Mouse (Mus musculus) NIH3T3 (cell line): ENCODE data around the gene Btg4.

Experiments used
- DNase-seq: peaks from one replicate; pipeline ENCODE4 v3.0.0-alpha.2; 2012; ENCODE audit warnings: low read depth

The Btg4 gene

DNA sequence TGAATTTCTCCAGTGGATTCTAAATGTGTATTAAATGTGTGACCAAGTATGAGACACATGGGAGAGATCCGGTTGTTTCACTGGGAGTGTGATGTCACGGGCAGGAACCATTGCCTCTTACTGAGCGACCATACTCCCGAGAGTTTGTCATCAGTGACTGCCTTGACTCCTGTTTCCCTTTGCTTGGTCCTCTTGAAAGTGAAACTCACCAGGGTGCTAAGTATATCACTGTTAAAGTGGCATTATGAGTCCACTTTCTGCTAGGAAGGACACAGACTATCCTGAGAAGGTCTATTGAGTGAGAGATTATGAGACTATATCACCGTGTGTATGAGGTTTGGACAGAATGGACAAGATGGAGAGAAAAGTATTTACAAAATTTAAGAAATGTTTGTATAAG is 20.9 kb downstream of the Btg4 start:
- no peak for DNase-seq

DNA sequence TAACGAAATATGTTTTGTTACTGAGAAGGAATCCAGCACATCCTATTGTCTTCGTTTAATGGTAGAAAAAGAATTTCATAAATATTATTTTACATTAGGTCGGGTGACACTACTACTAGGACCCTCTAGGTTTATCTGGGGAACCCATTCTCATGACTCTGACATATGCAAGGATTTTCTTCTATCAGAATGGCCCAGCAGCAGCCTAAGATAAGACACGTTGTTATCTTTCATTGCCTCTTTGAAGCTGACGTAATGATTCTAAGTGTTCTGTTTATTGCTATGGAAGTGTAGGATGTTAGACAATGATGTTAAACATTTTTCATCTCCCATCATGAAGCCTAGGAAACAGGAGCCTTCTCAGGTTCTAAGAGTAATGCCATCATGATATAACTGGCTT is 33.0 kb downstream of the Btg4 start:
- no peak for DNase-seq

DNA sequence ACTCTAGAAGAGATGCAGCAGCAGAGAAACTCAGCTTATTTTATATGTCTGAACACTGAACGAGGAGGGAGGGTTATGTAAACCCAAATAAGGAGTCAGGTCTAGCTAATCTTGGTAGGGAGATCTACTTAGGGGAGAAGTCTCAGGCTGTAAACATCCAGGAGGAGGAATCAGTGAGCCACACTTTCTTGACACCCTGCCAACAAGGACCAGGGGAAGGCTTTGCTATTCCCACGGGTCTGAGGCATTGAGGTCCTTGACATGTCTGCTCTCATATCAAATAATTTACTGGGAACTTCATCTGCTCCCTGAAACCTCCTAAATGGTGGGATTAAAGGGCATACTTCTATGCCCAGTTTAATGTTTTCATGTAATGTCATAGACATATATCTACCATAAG is 35.6 kb downstream of the Btg4 start:
- DNase-seq = peak; percentile 24

DNA sequence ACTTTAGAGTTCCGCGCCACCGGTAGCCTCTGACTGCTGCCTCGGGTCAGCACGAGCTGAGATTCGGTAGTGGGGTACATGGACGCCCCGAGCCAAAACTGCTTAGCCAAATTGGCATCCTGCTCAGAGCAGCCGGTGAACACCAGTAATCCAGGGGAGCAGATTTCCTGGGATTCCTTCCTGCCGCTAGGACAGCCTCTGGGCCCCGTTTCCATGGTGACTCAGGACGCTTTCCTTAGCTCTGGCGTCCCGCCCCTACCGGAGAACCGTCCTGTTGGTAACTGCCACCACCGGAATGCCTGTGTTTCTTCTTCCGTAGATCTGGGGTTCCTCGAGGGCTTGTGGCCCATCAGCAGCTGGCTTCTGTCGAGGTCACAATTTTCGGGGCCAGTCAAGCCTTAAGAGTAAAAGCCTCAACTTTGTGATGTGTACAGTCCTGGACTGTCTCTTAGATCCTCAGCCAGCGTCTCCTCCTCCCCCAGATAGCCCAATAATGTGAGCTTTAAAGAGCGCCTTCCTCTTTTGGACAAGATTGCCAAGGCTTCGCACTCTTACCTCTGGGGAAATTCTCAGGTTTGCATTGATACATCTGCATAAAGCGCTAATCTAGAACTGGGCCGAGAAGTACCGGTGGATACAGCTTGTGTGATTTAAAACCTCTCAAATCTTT is 41.2 kb downstream of the Btg4 start, which contains the start of gene 4833427G06Rik:
TSS of gene 4833427G06Rik (minus strand) at position 323 of the 670 bp plus-strand sequence.
- peak; percentile 53 for DNase-seq

DNA sequence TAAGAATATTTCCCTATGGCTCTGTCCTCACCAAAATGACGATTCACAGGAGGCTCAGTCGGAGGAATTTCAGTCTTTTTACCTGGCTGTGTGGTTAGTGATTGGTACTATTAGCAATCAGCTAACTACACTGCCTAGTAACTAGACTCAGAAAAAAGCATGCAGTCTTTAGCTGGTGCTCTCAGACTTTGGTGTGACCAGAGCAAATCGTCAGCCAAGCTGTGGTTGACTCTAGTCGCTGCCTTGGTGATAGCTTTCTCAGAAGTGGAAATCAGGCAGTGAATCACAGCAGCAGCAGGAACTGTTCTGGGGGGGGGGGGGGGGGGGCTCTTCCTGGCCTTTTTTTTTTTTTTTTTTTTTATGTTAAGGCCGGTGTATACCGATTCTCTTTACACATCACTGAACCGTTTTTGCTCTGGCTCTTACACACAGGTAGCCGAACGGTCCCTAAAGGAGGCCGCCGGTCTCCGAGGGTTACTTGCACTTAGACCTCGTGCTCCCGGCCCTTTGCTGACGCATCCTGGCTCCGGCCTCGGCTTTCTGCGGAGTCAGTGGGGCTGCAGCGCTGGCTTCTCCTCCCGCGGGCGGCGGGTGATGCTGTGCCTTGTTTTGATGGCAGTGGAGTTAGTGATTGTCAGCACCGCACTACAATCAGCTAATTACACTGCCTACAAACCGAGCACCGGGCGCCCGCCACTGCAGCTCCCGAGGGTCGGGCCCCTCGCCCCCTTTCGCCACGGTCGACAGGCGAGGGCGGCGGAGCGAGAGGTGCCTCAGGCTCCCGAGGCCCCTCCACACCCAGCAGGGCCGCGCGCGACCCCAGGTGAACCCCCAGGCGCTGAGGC is 42.5 kb downstream of the Btg4 start:
- peak; percentile 80 for DNase-seq

- DNase-seq = peak; percentile 82
These were observed 43.3 kb downstream of the Btg4 start for GRCm38 (mm10) chr9:51103808-51104514.

GRCm38 (mm10) chr9:51105751-51106150 is 45.0 kb downstream of the Btg4 start:
- peak; percentile 37 for DNase-seq

GRCm38 (mm10) chr9:51114767-51115166 is 54.1 kb downstream of the Btg4 start:
- no peak for DNase-seq

GRCm38 (mm10) chr9:51136985-51137384 is 76.3 kb downstream of the Btg4 start:
- peak; percentile 54 for DNase-seq

- DNase-seq = no peak
These were observed 76.7 kb downstream of the Btg4 start for GRCm38 (mm10) chr9:51137432-51137831.

DNA sequence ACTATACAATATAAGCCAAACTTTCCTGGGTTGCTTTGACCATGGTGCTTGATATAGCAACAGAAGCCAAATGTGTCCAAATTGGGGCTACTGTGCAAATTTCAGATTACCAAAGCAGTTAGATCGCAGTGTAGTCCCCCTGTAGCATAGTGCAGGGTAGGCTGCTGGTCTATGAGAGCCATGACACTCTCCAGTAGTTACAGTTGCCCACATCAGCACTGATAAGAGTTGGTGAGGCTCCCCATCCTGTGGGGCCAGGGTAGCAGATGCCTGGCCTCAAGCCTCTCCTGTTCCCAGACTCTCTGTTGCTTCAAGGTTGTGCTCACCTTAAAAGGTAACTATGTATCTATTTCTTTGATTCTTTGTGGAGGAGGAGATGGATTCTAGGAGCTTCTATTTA is 77.1 kb downstream of the Btg4 start:
- no peak for DNase-seq

DNA sequence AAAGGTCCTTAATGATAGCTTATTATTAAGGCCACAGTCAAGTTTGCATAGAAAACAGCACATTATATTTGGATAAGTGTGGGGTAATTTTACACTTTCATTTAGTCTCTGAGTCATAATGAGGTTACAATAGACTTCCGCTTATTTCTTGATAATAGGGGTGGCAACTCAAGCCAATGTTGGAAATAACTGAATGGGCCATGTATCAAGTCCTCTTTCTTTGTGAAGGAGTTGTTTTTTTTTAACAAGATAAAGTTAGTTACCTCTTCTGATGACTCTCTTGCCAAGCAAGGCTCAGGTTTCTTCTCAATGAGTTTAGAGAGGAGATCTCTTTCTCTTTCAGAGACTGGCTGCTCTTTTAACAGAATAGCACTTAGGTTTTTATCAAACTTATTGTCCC is 77.6 kb downstream of the Btg4 start:
- DNase-seq = no peak

GRCm38 (mm10) chr9:51139401-51139800 is 78.7 kb downstream of the Btg4 start:
- peak; percentile 79 for DNase-seq

DNA sequence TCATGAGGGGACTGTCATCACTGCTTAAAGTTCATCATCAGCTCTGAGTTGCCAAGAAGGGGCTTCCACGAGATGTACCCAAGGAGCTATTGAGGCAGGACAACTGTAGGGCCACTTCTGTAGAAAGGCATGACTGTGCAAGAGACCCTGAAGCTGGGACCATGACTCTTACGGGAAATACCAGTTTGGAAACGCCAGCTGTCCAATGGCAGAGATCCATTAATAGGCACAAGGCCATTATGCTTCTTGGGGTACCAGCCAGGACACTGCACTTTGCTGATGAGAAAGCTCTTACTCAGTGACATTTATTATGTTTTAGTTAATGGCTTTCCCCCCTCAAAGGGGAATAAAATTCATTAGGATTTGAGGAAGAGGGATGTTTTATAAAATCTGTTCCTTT is 80.0 kb downstream of the Btg4 start:
- DNase-seq = no peak

DNA sequence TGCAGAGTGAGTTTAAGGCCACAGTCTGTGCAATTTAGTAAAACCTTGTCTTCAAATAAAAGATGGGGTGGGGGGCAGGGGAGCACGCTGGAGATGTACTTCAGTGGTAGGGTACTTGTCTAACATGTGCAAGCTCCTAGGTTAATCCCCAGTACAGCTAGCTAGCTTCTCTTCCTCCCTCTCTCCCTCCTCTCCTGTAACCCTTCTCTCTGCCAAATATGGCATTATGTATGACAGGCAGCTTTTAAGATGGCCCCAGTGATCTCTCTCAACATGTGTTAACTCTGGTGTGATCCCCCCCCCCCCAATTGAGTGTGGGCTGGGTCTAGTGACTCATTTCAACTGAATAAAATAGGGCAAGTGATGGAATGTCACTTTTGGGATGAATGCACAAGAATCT is 82.7 kb downstream of the Btg4 start:
- no peak for DNase-seq

- no peak for DNase-seq
These were observed 83.5 kb downstream of the Btg4 start for GRCm38 (mm10) chr9:51144218-51144617.

GRCm38 (mm10) chr9:51146496-51146895 is 85.8 kb downstream of the Btg4 start:
- DNase-seq = peak; percentile 74

GRCm38 (mm10) chr9:51147294-51147693 is 86.6 kb downstream of the Btg4 start:
- no peak for DNase-seq

GRCm38 (mm10) chr9:51152079-51152752 is 91.5 kb downstream of the Btg4 start:
- peak; percentile 92 for DNase-seq

DNA sequence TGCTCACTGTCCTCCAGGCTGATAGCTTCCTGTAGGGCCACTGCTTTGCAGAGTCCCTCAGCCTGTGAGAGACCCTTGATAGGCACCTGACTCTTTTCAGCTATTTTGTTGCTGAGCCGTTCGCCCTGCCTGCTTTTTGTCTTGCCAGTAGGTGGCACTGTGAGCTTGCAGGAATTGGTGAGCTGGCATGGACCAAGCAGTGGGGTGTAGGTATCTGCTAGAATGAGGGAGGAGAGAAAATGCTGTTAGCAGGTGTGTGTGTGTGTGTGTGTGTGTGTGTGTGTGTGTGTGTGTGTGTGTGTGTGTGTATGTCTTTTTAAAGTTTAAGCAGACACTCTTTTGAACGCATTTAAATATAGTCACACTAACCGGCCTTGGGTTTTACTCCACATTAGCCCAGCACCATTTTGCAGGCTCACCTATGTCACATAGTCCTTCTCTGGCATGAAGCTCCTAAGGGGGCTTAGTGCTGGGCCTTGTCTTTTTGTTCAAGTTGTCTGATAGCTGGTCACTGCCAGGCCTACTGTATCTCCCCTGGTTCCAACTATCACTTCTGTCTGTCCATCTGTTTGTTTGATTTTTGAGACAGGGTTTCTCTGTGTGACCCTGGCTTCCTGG is 101.2 kb downstream of the Btg4 start:
- peak; percentile 88 for DNase-seq

- peak; percentile 21 for DNase-seq
These were observed 103.3 kb downstream of the Btg4 start for GRCm38 (mm10) chr9:51163989-51164388.
